Mouse (Mus musculus) myocyte (in vitro differentiated cells): ENCODE data around the gene Bbs1.
A peak's percentile ranks its signal among the peaks of the same experiment; 100 is the strongest.

Experiments used
- CEBPB ChIP-seq: IDR thresholded peaks from 2 replicates; pipeline ENCODE4 v1.6.1; 2011; ENCODE audit warnings: mild to moderate bottlenecking, moderate library complexity; ENCODE audit not compliant: poor library complexity, insufficient read depth, severe bottlenecking
- E2F4 ChIP-seq: IDR thresholded peaks from one replicate; pipeline ENCODE4 v1.6.1; 2011; ENCODE audit warnings: mild to moderate bottlenecking, control low read depth, moderate library complexity; ENCODE audit not compliant: insufficient read depth
- MAX ChIP-seq: IDR thresholded peaks from one replicate; pipeline ENCODE4 v1.6.1; 2011; ENCODE audit warnings: low read depth, mild to moderate bottlenecking, control low read depth
- MYOD1 ChIP-seq, 3 experiments: IDR thresholded peaks; one replicate each; pipeline ENCODE4 v1.6.1; 2011; ENCODE audit warnings: control low read depth in 2 of 3, low read depth in 2 of 3, mild to moderate bottlenecking in 2 of 3, moderate library complexity in 1 of 3; ENCODE audit not compliant: insufficient read length in 2 of 3, control insufficient read depth in 1 of 3
- MYOG ChIP-seq, 3 experiments: IDR thresholded peaks; one replicate each; pipeline ENCODE4 v1.6.1; 2011; ENCODE audit warnings: control low read depth in 2 of 3, low read depth in 2 of 3, mild to moderate bottlenecking in 2 of 3; ENCODE audit not compliant: insufficient read length in 2 of 3, control insufficient read depth in 1 of 3, insufficient read depth in 1 of 3
- POLR2A ChIP-seq: IDR thresholded peaks from one replicate; pipeline ENCODE4 v1.6.1; 2011; ENCODE audit warnings: low read depth, mild to moderate bottlenecking, control low read depth, moderate library complexity; ENCODE audit not compliant: insufficient read length
- POLR2AphosphoS2 ChIP-seq: IDR thresholded peaks from one replicate; pipeline ENCODE4 v1.6.1; 2011; ENCODE audit warnings: low read depth, control low read depth; ENCODE audit not compliant: insufficient read length
- REST ChIP-seq: IDR thresholded peaks from one replicate; pipeline ENCODE4 v1.6.1; 2011; ENCODE audit warnings: mild to moderate bottlenecking, control low read depth, moderate library complexity; ENCODE audit not compliant: insufficient read depth, insufficient read length
- SRF ChIP-seq: IDR thresholded peaks from one replicate; pipeline ENCODE4 v1.6.1; 2011; ENCODE audit warnings: low read depth; ENCODE audit not compliant: control insufficient read depth, insufficient read length
- TCF12 ChIP-seq: IDR thresholded peaks from one replicate; pipeline ENCODE4 v1.6.1; 2011; ENCODE audit warnings: mild to moderate bottlenecking, control low read depth; ENCODE audit not compliant: poor library complexity, insufficient read depth, severe bottlenecking
- TCF3 ChIP-seq: IDR thresholded peaks from one replicate; pipeline ENCODE4 v1.6.1; 2011; ENCODE audit warnings: low read depth, control low read depth; ENCODE audit not compliant: insufficient read length
- USF1 ChIP-seq: IDR thresholded peaks from one replicate; pipeline ENCODE4 v1.6.1; 2011; ENCODE audit warnings: low read depth, mild to moderate bottlenecking, control low read depth, moderate library complexity

- no peak for TF ChIP-seq USF1
- peak; percentile 86 for TF ChIP-seq POLR2AphosphoS2
- no peak for TF ChIP-seq TCF12
- peak; percentile 90 for TF ChIP-seq POLR2A
- TF ChIP-seq TCF3 = no peak
- no peak for TF ChIP-seq E2F4
- TF ChIP-seq MYOG (IDR thresholded peaks at IDR 0.05; ENCODE audit: control insufficient read depth in 1 of 3, insufficient read depth in 1 of 3, insufficient read length in 2 of 3, low read depth in 2 of 3) = no peak
- TF ChIP-seq CEBPB = no peak
- no peak for TF ChIP-seq MAX
- TF ChIP-seq MYOD1 (IDR thresholded peaks at IDR 0.05; ENCODE audit: control insufficient read depth in 1 of 3, insufficient read length in 2 of 3, low read depth in 2 of 3) = no peak
- TF ChIP-seq REST = no peak
- no peak for TF ChIP-seq SRF
Measured at GRCm38 (mm10) chr19:4839149-4839548, 67.3 kb downstream of the Bbs1 start, which contains the start of the genes Ccs and Ccdc87.
